Mouse (Mus musculus): Measurements from ENCODE around the gene Carmil3. TPM values are rescaled to one million over a fixed set of nuclear protein-coding genes. Genes with fewer than 3 reads are reported as not detected.

Gene Carmil3
- polyA plus RNA-seq, 1 experiment = 178 TPM

DNA sequence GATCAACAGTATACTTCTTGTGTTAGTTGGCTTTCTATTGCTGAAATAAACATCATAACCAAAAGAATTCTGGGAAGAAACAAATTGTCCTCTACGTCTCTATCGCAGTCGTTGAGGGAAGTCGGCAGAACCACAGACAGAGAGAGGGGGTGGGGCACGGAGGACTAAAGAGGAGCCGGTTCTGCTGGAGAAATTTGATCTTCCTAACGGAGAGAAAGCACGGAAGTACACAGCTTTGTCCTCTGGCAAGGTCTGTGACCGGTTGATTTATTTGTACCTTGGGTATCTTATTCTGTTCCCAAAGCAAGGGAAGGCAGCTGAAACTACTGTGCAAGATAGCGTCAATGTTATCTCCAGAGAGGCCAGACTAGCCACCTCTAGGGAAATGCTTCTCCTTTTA lies 19.6 kb upstream of the Carmil3 start:
- DNase-seq (ENCODE audit: low read depth) = no peak
- TF ChIP-seq POLR2A (IDR thresholded peaks at IDR 0.05; ENCODE audit: borderline replicate concordance, extremely low read depth, insufficient read depth, insufficient read length, poor library complexity, severe bottlenecking) (no peak), CTCF (IDR thresholded peaks at IDR 0.05; ENCODE audit: borderline replicate concordance, extremely low read depth, insufficient read depth, insufficient read length) (no peak)

DNA sequence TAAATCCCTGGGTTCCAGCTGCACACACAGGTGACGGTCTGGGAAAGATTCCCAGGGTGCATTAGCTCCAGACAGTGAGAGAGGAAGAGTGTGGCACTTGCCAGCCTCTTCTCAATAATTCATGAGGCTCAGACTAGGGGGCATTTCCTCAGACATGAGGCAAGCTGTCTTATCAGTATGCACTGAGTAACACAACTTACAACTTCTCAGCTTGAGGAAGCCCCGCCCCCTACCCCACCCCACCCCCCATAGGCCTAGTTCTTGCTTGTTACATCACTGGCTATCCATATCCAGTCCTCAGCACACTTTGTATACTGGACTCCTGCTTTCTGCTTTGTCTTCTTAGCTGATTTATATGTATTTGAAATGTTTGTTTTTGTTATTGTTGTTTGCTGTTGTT lies 14.8 kb upstream of the Carmil3 start:
- TF ChIP-seq POLR2A (IDR thresholded peaks at IDR 0.05; ENCODE audit: borderline replicate concordance, extremely low read depth, insufficient read depth, insufficient read length, poor library complexity, severe bottlenecking) = no peak
- no peak for TF ChIP-seq CTCF (IDR thresholded peaks at IDR 0.05; ENCODE audit: borderline replicate concordance, extremely low read depth, insufficient read depth, insufficient read length)
- DNase-seq (ENCODE audit: low read depth) = no peak

DNA sequence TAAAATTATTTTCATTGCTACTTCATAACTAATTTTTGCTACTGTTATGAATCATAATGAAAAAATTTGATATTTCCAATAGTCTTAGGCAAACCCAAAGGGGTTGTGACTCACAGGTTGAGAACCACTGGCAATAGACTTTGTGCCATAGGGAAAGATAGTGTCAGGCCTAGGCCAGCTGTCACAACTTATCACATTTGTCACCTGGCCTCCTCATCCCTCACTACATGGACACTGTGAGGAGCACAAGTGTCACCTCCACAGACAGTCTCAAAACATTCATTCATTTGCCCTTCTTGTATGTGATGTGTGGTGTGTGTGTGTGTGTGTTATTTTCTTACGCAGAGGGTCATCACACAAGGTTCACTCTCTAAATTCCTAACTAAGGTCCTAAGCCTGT lies 13.0 kb upstream of the Carmil3 start:
- no peak for DNase-seq (ENCODE audit: low read depth)

DNA sequence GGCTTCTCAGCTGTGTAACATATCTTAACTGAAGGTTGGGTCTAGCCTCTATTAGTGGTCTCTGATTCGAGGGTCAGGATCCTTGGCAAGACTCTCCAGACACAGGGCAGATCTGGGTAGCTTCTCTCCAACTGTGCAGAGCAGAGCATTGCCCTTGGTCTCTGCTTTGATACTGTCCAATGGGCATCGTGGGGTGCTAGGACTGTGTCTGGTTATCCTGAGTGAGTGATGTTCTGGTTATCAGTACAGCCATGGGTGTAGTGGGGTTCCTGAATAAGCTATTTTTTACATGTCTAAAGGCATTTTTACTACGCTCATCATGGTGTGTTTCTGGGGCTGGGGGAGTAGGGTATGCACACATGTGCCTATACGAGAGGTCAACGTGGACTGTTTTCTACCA lies 12.6 kb upstream of the Carmil3 start:
- no peak for DNase-seq (ENCODE audit: low read depth)
- no peak for TF ChIP-seq POLR2A (IDR thresholded peaks at IDR 0.05; ENCODE audit: borderline replicate concordance, extremely low read depth, insufficient read depth, insufficient read length, poor library complexity, severe bottlenecking)
- no peak for TF ChIP-seq CTCF (IDR thresholded peaks at IDR 0.05; ENCODE audit: borderline replicate concordance, extremely low read depth, insufficient read depth, insufficient read length)

More for the DNA sequence above, 13.0 kb upstream of the Carmil3 start:
- TF ChIP-seq CTCF (IDR thresholded peaks at IDR 0.05; ENCODE audit: borderline replicate concordance, extremely low read depth, insufficient read depth, insufficient read length) (no peak), POLR2A (IDR thresholded peaks at IDR 0.05; ENCODE audit: borderline replicate concordance, extremely low read depth, insufficient read depth, insufficient read length, poor library complexity, severe bottlenecking) (no peak)

DNA sequence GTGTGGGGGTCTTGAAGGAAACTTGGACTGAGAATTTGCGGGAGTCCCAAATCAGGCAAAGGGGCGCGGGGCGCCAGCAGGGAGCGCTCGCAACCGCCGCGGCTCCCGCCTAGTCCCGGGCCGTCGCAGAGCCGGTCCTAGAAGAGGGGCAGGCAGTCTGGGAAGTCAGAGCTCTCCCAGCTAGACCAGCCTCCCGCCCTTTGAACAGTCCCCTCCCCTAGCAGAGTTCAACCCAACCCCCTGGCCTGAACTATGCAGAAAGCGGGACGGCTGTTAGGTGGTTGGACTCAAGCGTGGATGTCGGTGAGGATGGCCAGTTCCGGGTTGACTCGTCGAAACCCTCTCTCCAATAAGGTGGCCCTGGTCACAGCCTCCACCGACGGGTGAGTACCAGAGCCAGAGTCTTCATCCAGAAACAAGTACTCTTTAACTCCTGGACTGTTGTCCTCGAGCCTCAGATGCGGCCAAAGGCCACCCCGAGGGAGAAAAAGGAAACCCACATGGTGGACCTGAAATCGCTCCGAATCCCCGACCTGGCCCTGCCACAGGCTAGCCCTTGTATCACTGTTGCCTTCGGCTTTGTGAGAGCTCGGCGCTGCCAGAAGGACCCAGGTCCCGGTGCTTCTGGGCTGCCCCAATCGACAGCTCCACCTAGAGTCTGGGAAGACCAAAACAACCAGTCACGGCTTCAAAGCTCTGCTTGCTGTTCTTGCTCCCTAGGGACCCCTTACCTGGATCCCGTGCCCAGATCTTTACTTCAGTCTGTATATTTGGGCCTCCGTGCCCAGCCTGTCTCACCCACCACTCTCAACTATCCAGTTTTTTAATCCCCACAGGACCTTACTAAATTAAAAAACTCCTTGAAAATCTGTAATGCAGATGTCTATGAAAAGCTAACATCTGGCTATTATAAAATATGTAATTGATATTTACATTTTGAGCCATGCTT lies 11.5 kb upstream of the Carmil3 start, which contains the start of gene Dhrs4:
Gene Dhrs4, plus strand, starts transcription at position 108 of the 949 bp plus-strand sequence.
- peak; percentile 91 for DNase-seq (ENCODE audit: low read depth)
- peak; percentile 48; the same call in 1 of the 2 replicates for TF ChIP-seq POLR2A (IDR thresholded peaks at IDR 0.05; ENCODE audit: borderline replicate concordance, extremely low read depth, insufficient read depth, insufficient read length, poor library complexity, severe bottlenecking)
- TF ChIP-seq CTCF (IDR thresholded peaks at IDR 0.05; ENCODE audit: borderline replicate concordance, extremely low read depth, insufficient read depth, insufficient read length) = peak; percentile 68

DNA sequence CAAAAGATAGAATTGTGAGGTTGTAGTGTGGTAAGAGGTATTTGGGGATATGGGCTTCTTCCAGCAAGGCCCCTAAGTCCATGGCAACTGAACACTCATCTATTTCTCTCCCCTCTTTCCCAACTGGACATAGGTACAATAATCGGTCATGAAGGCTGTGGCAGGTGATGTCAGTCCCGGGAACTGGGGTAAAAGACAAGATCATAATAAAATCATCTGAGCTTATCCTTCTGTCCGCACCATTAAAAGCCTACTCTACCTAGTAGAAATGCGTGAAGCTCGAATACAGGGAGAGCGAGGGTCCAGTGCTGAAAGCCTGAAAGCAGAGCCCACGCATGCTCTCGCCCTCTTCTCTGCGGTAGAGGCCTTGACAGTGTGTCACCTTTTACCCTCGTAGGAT lies 10.8 kb upstream of the Carmil3 start:
- TF ChIP-seq CTCF (IDR thresholded peaks at IDR 0.05; ENCODE audit: borderline replicate concordance, extremely low read depth, insufficient read depth, insufficient read length) = no peak
- no peak for TF ChIP-seq POLR2A (IDR thresholded peaks at IDR 0.05; ENCODE audit: borderline replicate concordance, extremely low read depth, insufficient read depth, insufficient read length, poor library complexity, severe bottlenecking)
- no peak for DNase-seq (ENCODE audit: low read depth)

DNA sequence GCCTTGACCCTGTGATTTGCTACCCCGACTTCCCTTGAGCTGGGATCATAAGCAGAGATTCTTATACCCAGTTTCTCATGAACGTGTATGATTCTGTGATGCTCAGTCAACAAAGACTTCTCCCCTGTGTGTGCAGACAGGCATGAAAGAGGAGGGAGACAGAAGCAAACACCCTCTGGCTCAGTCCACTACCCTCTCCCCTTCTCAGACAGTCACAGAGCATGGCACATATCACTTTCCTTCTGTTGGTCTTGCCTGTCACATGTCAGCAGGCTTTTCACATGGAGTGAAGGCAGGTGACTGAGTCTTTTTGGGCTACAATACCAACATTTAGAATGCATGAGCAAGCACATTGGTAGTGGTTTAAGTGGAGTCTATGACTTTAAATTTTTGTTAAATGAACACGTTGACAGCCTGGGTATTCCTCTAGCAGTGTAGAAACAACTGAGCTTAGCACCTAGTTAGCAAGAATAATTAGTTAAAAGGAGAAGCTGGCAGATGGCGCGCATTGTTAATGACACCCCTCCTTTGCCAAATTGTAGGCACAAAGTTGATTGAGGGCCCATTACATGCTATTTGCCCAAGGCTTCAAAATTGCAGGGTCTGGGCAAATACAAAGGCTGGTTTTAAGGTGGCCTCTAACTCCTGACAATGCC lies 5.9 kb upstream of the Carmil3 start:
- no peak for TF ChIP-seq CTCF (IDR thresholded peaks at IDR 0.05; ENCODE audit: borderline replicate concordance, extremely low read depth, insufficient read depth, insufficient read length)
- no peak for TF ChIP-seq POLR2A (IDR thresholded peaks at IDR 0.05; ENCODE audit: borderline replicate concordance, extremely low read depth, insufficient read depth, insufficient read length, poor library complexity, severe bottlenecking)
- peak; percentile 92 for DNase-seq (ENCODE audit: low read depth)

DNA sequence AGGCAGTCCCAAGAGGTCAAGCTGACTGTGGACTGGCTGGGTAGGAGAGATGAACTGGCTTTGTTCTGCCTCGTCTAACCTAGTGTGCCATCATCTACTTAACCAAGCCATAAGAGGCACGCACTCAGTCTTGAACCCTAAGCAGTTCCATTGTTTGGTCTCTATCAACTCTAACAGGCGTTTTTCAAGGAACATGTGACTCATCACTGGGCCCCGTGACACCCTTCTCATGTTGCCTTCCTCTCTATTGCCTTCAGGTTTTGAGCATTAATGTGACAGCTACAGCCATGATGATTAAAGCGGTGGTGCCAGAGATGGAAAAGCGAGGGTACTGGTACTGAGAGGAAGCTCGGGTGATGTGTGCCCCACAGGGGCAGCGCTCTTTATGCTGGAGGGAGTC lies 3.6 kb upstream of the Carmil3 start:
- no peak for DNase-seq (ENCODE audit: low read depth)
- no peak for TF ChIP-seq CTCF (IDR thresholded peaks at IDR 0.05; ENCODE audit: borderline replicate concordance, extremely low read depth, insufficient read depth, insufficient read length)
- TF ChIP-seq POLR2A (IDR thresholded peaks at IDR 0.05; ENCODE audit: borderline replicate concordance, extremely low read depth, insufficient read depth, insufficient read length, poor library complexity, severe bottlenecking) = no peak

DNA sequence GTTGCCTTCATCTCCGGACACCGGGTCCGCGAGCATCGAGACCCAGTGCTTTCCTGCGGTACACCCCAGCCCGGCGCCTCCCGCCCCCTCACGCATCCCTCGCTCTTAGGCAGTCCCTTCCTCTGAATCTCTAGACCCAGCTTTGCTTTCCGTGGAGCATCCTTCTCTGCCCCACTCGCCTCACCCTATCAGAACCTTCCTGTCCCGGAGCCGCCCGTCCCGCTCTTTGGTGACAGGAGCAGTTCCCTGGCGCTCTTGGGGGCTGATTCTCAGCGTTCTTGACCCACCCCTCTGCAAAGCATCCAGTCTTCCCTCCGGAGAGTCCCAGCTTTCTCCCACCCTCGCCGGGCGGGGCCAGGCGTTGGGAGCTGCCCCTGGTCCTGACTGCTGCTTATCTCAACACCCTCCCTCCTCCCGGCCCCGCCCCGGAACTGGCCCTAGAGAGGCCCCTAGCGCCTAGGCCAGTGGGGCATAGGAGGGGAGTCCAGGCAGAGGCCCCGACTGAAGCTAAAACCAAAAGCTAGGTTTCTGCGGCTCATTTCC lies 911 bp downstream of the Carmil3 start:
- TF ChIP-seq CTCF (IDR thresholded peaks at IDR 0.05; ENCODE audit: borderline replicate concordance, extremely low read depth, insufficient read depth, insufficient read length) (no peak), POLR2A (IDR thresholded peaks at IDR 0.05; ENCODE audit: borderline replicate concordance, extremely low read depth, insufficient read depth, insufficient read length, poor library complexity, severe bottlenecking) (no peak)
- peak; percentile 74 for DNase-seq (ENCODE audit: low read depth)

DNA sequence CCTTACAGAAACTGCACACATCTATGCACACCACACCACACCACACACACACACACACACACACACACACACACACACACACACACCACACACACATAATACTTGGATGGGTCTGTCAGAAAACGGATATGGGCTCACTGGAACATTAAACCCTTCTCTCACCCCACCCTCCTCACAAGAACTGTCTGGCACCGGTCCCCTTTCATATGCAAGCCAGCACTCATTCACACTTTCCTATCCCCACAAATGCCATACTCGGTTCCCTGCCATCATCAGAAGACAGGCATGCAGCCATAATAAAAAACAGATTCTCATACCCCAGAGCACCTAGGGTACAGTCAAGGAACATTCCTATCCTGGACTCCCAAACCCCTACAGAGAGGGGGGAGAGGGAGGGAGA lies 1.7 kb downstream of the Carmil3 start:
- TF ChIP-seq POLR2A (IDR thresholded peaks at IDR 0.05; ENCODE audit: borderline replicate concordance, extremely low read depth, insufficient read depth, insufficient read length, poor library complexity, severe bottlenecking) (no peak), CTCF (IDR thresholded peaks at IDR 0.05; ENCODE audit: borderline replicate concordance, extremely low read depth, insufficient read depth, insufficient read length) (no peak)
- DNase-seq (ENCODE audit: low read depth) = peak; percentile 87
